Mouse (Mus musculus) megakaryocyte, embryonic 14.5 days (primary cell): Measurements from ENCODE around the gene Arhgap25. TPM values are rescaled to one million over a fixed set of nuclear protein-coding genes. Genes with fewer than 3 reads are reported as not detected.
"Not testable (repeated sequence)": the region's sequence is repeated elsewhere in the genome, so short reads cannot be mapped to it uniquely, and the experiment has no call there.

Experiments used
- H3K27me3 ChIP-seq: replicated peaks from 2 replicates; pipeline ENCODE3; 2012; ENCODE audit warnings: inconsistent platforms
- H3K36me3 ChIP-seq: replicated peaks from 2 replicates; pipeline ENCODE3; 2012; ENCODE audit warnings: low read length, inconsistent platforms, mixed read lengths
- H3K4me1 ChIP-seq: 2 replicates; pipeline ENCODE4 v1.6.1; 2012; ENCODE audit warnings: inconsistent platforms
- H3K4me3 ChIP-seq: replicated peaks from 2 replicates; pipeline ENCODE3; 2012; ENCODE audit warnings: moderate library complexity, mild to moderate bottlenecking, inconsistent platforms
- H3K9me3 ChIP-seq: 2 replicates; pipeline ENCODE4 v1.6.1; 2012; ENCODE audit warnings: inconsistent platforms
- FLI1 ChIP-seq: IDR thresholded peaks from 2 replicates; pipeline ENCODE4 v1.6.1; 2012; ENCODE audit warnings: low read length, inconsistent platforms, mixed read lengths
- GATA1 ChIP-seq: IDR thresholded peaks from 3 replicates; pipeline ENCODE4 v1.6.1; 2012; ENCODE audit warnings: mixed read lengths, low read length, inconsistent platforms, borderline replicate concordance
- polyA plus RNA-seq: library from polyadenylated mRNA; stranded (reverse); fragments of >175 nt; gene quantifications from 2 replicates; pipeline ENCODE4 v1.2.3, GENCODE M21; 2012; ENCODE audit warnings: low replicate concordance; ENCODE audit not compliant: insufficient read depth

Gene Arhgap25
- polyA plus RNA-seq, 1 experiment = 8.3 TPM

GRCm38 (mm10) chr6:87487657-87488426 lies 45.2 kb downstream of the Arhgap25 start:
- Histone ChIP-seq H3K36me3 (peaks cover 97% of the 10 kb centered on the region), H3K27me3 (no peaks in the 10 kb centered on the region), H3K4me3 (no peak overlapping the region), H3K4me1 (peaks cover 43% of the 10 kb centered on the region), H3K9me3 (0 out of 2 replicates have a peak, but pooled peaks cover 2% of the 10 kb centered on the region)
- TF ChIP-seq GATA1 (no peak), FLI1 (no peak)

- H3K36me3 ChIP-seq = peaks cover 97% of the 10 kb centered on the region
- peaks cover 20% of the 10 kb centered on the region for H3K9me3 ChIP-seq
These were observed 48.3 kb downstream of the Arhgap25 start for GRCm38 (mm10) chr6:87484806-87485205.

DNA sequence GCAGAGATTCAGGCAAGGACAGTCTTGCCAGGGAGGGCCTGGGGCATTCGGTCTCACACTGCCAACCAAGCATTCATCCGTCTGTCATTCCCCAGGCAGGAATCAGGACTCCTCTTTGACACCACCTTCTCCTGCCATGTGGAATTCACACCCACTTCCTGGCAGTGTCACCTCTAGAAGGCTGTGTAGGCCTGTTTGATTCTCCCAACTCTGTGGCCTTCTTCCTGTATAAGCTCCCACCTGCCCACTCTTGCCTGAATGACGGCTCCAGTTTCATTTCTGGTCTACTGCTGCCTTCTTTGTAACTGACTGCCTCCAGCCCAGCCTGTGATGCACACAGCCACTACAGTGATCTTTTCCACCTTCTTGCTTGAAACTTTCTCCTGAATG lies 49.2 kb downstream of the Arhgap25 start:
- Histone ChIP-seq H3K4me3 (no peak overlapping the region), H3K27me3 (no peaks in the 10 kb centered on the region), H3K4me1 (peaks cover 43% of the 10 kb centered on the region), H3K9me3 (peaks cover 20% of the 10 kb centered on the region), H3K36me3 (peaks cover 97% of the 10 kb centered on the region)
- TF ChIP-seq GATA1 = no peak
- TF ChIP-seq FLI1 = no peak

More at GRCm38 (mm10) chr6:87484806-87485205, 48.3 kb downstream of the Arhgap25 start:
- H3K27me3 ChIP-seq = no peaks in the 10 kb centered on the region
- peaks cover 38% of the 10 kb centered on the region for H3K4me1 ChIP-seq
- no peak for TF ChIP-seq GATA1
- no peak for TF ChIP-seq FLI1
- H3K4me3 ChIP-seq = no peak overlapping the region

GRCm38 (mm10) chr6:87483224-87483899 lies 49.7 kb downstream of the Arhgap25 start:
- TF ChIP-seq GATA1 (no peak), FLI1 (no peak)

GRCm38 (mm10) chr6:87479291-87479999 lies 53.6 kb downstream of the Arhgap25 start:
- Histone ChIP-seq H3K27me3 (no peaks in the 10 kb centered on the region), H3K36me3 (peaks cover 99% of the 10 kb centered on the region), H3K4me3 (no peak overlapping the region), H3K4me1 (peaks cover 24% of the 10 kb centered on the region), H3K9me3 (peaks cover 20% of the 10 kb centered on the region)
- no peak for TF ChIP-seq GATA1
- no peak for TF ChIP-seq FLI1

More at GRCm38 (mm10) chr6:87483224-87483899, 49.7 kb downstream of the Arhgap25 start:
- Histone ChIP-seq H3K27me3 (no peaks in the 10 kb centered on the region), H3K4me1 (peaks cover 41% of the 10 kb centered on the region), H3K4me3 (no peak overlapping the region), H3K9me3 (peaks cover 20% of the 10 kb centered on the region), H3K36me3 (peaks cover 97% of the 10 kb centered on the region)

GRCm38 (mm10) chr6:87478847-87479246 lies 54.2 kb downstream of the Arhgap25 start:
- H3K4me1 ChIP-seq = peaks cover 24% of the 10 kb centered on the region
- TF ChIP-seq GATA1 (no peak), FLI1 (no peak)
- H3K9me3 ChIP-seq = peaks cover 20% of the 10 kb centered on the region
- no peaks in the 10 kb centered on the region for H3K27me3 ChIP-seq
- H3K4me3 ChIP-seq = no peak overlapping the region
- peaks cover 99% of the 10 kb centered on the region for H3K36me3 ChIP-seq

GRCm38 (mm10) chr6:87475223-87475622 lies 57.8 kb downstream of the Arhgap25 start:
- peaks cover 10% of the 10 kb centered on the region for H3K4me1 ChIP-seq
- peaks cover 97% of the 10 kb centered on the region for H3K36me3 ChIP-seq
- no peak overlapping the region for H3K4me3 ChIP-seq
- TF ChIP-seq FLI1 = no peak
- no peak for TF ChIP-seq GATA1
- H3K9me3 ChIP-seq = no peaks in the 10 kb centered on the region
- H3K27me3 ChIP-seq = no peaks in the 10 kb centered on the region

DNA sequence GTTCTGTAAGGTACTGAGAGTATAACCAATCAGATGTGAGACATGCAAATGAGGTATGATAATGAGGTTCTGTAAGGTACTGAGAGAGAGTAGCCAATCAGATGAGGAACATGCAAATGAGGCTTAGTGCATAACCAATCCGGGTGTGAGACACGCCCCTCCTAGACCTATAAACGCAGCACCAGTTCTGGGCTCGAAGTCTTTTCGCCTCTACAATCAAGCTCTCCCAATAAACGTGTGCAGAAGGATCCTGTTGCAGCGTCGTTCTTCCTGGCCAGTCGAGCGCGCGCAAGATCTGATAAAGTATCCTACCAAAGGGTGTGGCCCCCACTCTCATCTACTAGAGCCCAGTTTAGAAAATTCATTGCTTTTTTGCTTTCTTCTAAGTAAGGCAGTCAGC lies 63.0 kb downstream of the Arhgap25 start:
- H3K4me1 ChIP-seq, H3K9me3 ChIP-seq, H3K4me3 ChIP-seq, H3K27me3 ChIP-seq: not testable (repeated sequence)
- peaks cover 94% of the 10 kb centered on the region for H3K36me3 ChIP-seq

DNA sequence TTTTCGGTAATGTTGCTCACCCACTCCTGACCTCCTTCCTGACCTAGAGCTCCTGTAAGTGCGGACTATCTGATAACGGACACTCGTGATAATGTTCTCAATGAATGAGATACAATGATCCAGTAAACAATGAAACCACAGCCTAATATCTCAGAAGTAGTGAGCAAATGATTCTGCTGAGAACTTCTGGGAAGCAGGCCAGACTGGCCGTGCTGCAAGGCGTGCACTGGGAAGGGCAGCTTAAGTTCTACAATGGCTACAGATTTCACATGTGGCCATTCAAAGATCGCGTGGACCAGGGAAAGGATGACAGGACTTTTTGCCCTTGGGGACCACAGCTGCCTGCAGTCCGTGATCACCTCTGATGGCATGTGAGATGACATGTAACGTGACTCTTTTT lies 64.7 kb downstream of the Arhgap25 start:
- H3K9me3 ChIP-seq = no peaks in the 10 kb centered on the region
- H3K4me3 ChIP-seq = no peak overlapping the region
- no peaks in the 10 kb centered on the region for H3K27me3 ChIP-seq
- H3K36me3 ChIP-seq = peaks cover 95% of the 10 kb centered on the region
- TF ChIP-seq GATA1 (no peak), FLI1 (no peak)
- peaks cover 3% of the 10 kb centered on the region; the same call in 1 of the 2 replicates for H3K4me1 ChIP-seq

GRCm38 (mm10) chr6:87467373-87467772 lies 65.7 kb downstream of the Arhgap25 start:
- Histone ChIP-seq H3K4me1 (peaks cover 3% of the 10 kb centered on the region; the same call in 1 of the 2 replicates), H3K36me3 (peaks cover 98% of the 10 kb centered on the region), H3K27me3 (no peaks in the 10 kb centered on the region), H3K9me3 (no peaks in the 10 kb centered on the region), H3K4me3 (no peak overlapping the region)
- TF ChIP-seq FLI1 (no peak), GATA1 (no peak)
